Mouse (Mus musculus) embryonic facial prominence, embryonic 11.5 days (tissue): ENCODE measurements around the gene Rab31. TPM values are rescaled to one million over a fixed set of nuclear protein-coding genes. Genes with fewer than 3 reads are reported as not detected.

Experiments used
- ATAC-seq: fragments of 200-750 bp; cut with Nextera tagmentation; replicated peaks from 2 replicates; pipeline ENCODE4 v1.8.0; 2017; ENCODE audit warnings: low read depth; ENCODE audit not compliant: insufficient number of reproducible peaks, low FRiP score, low TSS enrichment
- DNase-seq: peaks from one replicate; pipeline ENCODE4 v3.0.0-alpha.2; 2015; ENCODE audit warnings: low spot score
- H3K27ac ChIP-seq: fragments of 300-500 bp; sonication (generic); replicated peaks from 2 replicates; pipeline ENCODE4 v1.5.1; 2014; ENCODE audit warnings: mild to moderate bottlenecking, low read depth, low read length, control low read depth
- H3K27me3 ChIP-seq: fragments of 300-500 bp; sonication (generic); 2 replicates; pipeline ENCODE4 v1.6.1; 2014; ENCODE audit warnings: mild to moderate bottlenecking, low read length, moderate library complexity, mixed read lengths; ENCODE audit not compliant: control insufficient read depth, insufficient read depth
- H3K36me3 ChIP-seq: fragments of 300-500 bp; sonication (generic); replicated peaks from 2 replicates; pipeline ENCODE4 v1.6.1; 2014; ENCODE audit warnings: low read depth, mild to moderate bottlenecking, low read length, moderate library complexity, mixed read lengths; ENCODE audit not compliant: control insufficient read depth, insufficient read depth
- H3K4me1 ChIP-seq: fragments of 300-500 bp; sonication (generic); 2 replicates; pipeline ENCODE4 v1.6.1; 2014; ENCODE audit warnings: low read length, mixed read lengths; ENCODE audit not compliant: control insufficient read depth, insufficient read depth
- H3K4me2 ChIP-seq: fragments of 300-500 bp; sonication (generic); 2 replicates; pipeline ENCODE4 v1.6.1; 2014; ENCODE audit warnings: low read depth, mild to moderate bottlenecking, control low read depth, low read length, moderate library complexity
- H3K4me3 ChIP-seq: fragments of 300-500 bp; sonication (generic); 2 replicates; pipeline ENCODE4 v1.5.1; 2014; ENCODE audit warnings: low read depth, low read length, control low read depth
- H3K9ac ChIP-seq: fragments of 300-500 bp; sonication (generic); replicated peaks from 2 replicates; pipeline ENCODE4 v1.6.1; 2014; ENCODE audit warnings: mild to moderate bottlenecking, control low read depth, low read length
- H3K9me3 ChIP-seq: fragments of 300-500 bp; sonication (generic); replicated peaks from 2 replicates; pipeline ENCODE4 v1.6.1; 2016; ENCODE audit warnings: mild to moderate bottlenecking, low read length, inconsistent platforms, mixed read lengths; ENCODE audit not compliant: control insufficient read depth
- WGBS: fragments of 180-500 bp; shearing (Covaris S2); extraction: QIAGEN DNeasy Blood & Tissue Kit; methylation state at CpG from one replicate; pipeline ENCODE4 v1.1.7; 2014; 5-methylcytosine and 5-hydroxymethylcytosine counted together
- polyA plus RNA-seq: library from polyadenylated mRNA; unstranded; fragments of >200 nt; fragmentation: Nextera tagmentation; extraction: Ambion mirVana; gene quantifications from 2 replicates; pipeline ENCODE4 v1.2.1, GENCODE M21; 2014

Gene Rab31
- polyA plus RNA-seq, 1 experiment from 2014 or later = 80.5 TPM

GRCm38 (mm10) chr17:65703527-65704391 is 68.8 kb downstream of the Rab31 start:
- Histone ChIP-seq H3K27ac (no peak overlapping the region), H3K4me2 (no peak overlapping the region), H3K4me3 (no peak overlapping the region), H3K4me1 (no peaks in the 10 kb centered on the region), H3K27me3 (no peaks in the 10 kb centered on the region), H3K36me3 (no peaks in the 10 kb centered on the region), H3K9ac (no peak overlapping the region), H3K9me3 (no peaks in the 10 kb centered on the region)
- ATAC-seq (no peak), DNase-seq (no peak)
- 82% methylated on average over 13 of the region's 13 CpGs for WGBS

- DNase-seq (no peak), ATAC-seq (no peak)
- no peak overlapping the region for H3K4me3 ChIP-seq
- no peak overlapping the region for H3K9ac ChIP-seq
- 0 out of 2 replicates have a peak overlapping the region, but pooled peaks have one; percentile 5 for H3K27ac ChIP-seq
- no peaks in the 10 kb centered on the region for H3K9me3 ChIP-seq
- H3K4me1 ChIP-seq = no peaks in the 10 kb centered on the region
- no peaks in the 10 kb centered on the region for H3K27me3 ChIP-seq
- no peaks in the 10 kb centered on the region for H3K36me3 ChIP-seq
- 63% methylated on average over 13 of the region's 13 CpGs for WGBS
- no peak overlapping the region for H3K4me2 ChIP-seq
Observed at GRCm38 (mm10) chr17:65701797-65702566, 70.6 kb downstream of the Rab31 start.

- H3K9me3 ChIP-seq = no peaks in the 10 kb centered on the region
- no peak overlapping the region for H3K4me2 ChIP-seq
- H3K4me3 ChIP-seq = no peak overlapping the region
- no peak overlapping the region for H3K9ac ChIP-seq
- no peaks in the 10 kb centered on the region for H3K4me1 ChIP-seq
- DNase-seq (no peak), ATAC-seq (no peak)
- no peak overlapping the region; the same call in 1 of the 2 replicates for H3K27ac ChIP-seq
- no peaks in the 10 kb centered on the region for H3K36me3 ChIP-seq
- H3K27me3 ChIP-seq = no peaks in the 10 kb centered on the region
- 86% methylated on average over 8 of the region's 8 CpGs for WGBS
Observed at GRCm38 (mm10) chr17:65701356-65701755, 71.2 kb downstream of the Rab31 start.

GRCm38 (mm10) chr17:65700060-65700459 is 72.5 kb downstream of the Rab31 start:
- Histone ChIP-seq H3K4me3 (no peak overlapping the region), H3K36me3 (no peaks in the 10 kb centered on the region), H3K27ac (no peak overlapping the region), H3K4me2 (no peak overlapping the region), H3K27me3 (no peaks in the 10 kb centered on the region), H3K4me1 (no peaks in the 10 kb centered on the region), H3K9me3 (no peaks in the 10 kb centered on the region), H3K9ac (no peak overlapping the region)
- ATAC-seq (peak; percentile 61; the same call in 1 of the 2 replicates), DNase-seq (peak; percentile 29)
- WGBS = 67% methylated on average over 4 of the region's 4 CpGs

GRCm38 (mm10) chr17:65697791-65698463 is 74.6 kb downstream of the Rab31 start:
- DNase-seq (no peak), ATAC-seq (no peak)
- 91% methylated on average over 12 of the region's 12 CpGs for WGBS
- Histone ChIP-seq H3K36me3 (no peaks in the 10 kb centered on the region), H3K9ac (no peak overlapping the region), H3K4me1 (no peaks in the 10 kb centered on the region), H3K27me3 (no peaks in the 10 kb centered on the region), H3K27ac (no peak overlapping the region), H3K4me3 (no peak overlapping the region), H3K9me3 (no peaks in the 10 kb centered on the region), H3K4me2 (no peak overlapping the region)

GRCm38 (mm10) chr17:65696939-65697338 is 75.6 kb downstream of the Rab31 start:
- Histone ChIP-seq H3K27ac (no peak overlapping the region), H3K4me3 (no peak overlapping the region), H3K9me3 (no peaks in the 10 kb centered on the region), H3K27me3 (no peaks in the 10 kb centered on the region), H3K9ac (no peak overlapping the region), H3K4me2 (no peak overlapping the region), H3K36me3 (no peaks in the 10 kb centered on the region), H3K4me1 (no peaks in the 10 kb centered on the region)
- no peak for DNase-seq
- 93% methylated on average over 13 of the region's 13 CpGs for WGBS
- ATAC-seq = no peak

- H3K9ac ChIP-seq = no peak overlapping the region
- WGBS = 79% methylated on average over 4 of the region's 4 CpGs
- no peak overlapping the region for H3K4me3 ChIP-seq
- DNase-seq = no peak
- H3K4me2 ChIP-seq = no peak overlapping the region
- H3K36me3 ChIP-seq = no peaks in the 10 kb centered on the region
- no peaks in the 10 kb centered on the region for H3K9me3 ChIP-seq
- no peaks in the 10 kb centered on the region for H3K27me3 ChIP-seq
- H3K4me1 ChIP-seq = no peaks in the 10 kb centered on the region
- no peak overlapping the region for H3K27ac ChIP-seq
- no peak for ATAC-seq
Observed at GRCm38 (mm10) chr17:65692276-65692675, 80.3 kb downstream of the Rab31 start.
